Mouse (Mus musculus) kidney, adult 2 months (tissue): ENCODE measurements around the gene Acaa1a. TPM values are rescaled to one million over a fixed set of nuclear protein-coding genes. Genes with fewer than 3 reads are reported as not detected.

ENCODE experiments used
- DNase-seq: peaks from one replicate; pipeline ENCODE4 v3.0.0; 2021
- H3K27ac ChIP-seq: fragments of 200-500 bp; 2 replicates; pipeline ENCODE4 v1.5.1; 2012; ENCODE audit warnings: low read depth, low read length, control low read depth, inconsistent platforms; ENCODE audit not compliant: insufficient read depth
- H3K27me3 ChIP-seq: fragments of 200-500 bp; replicated peaks from 2 replicates; pipeline ENCODE4 v1.6.1; 2012; ENCODE audit warnings: mild to moderate bottlenecking, moderate library complexity, low read length, inconsistent platforms; ENCODE audit not compliant: control insufficient read depth, insufficient read depth
- H3K36me3 ChIP-seq: fragments of 200-500 bp; 2 replicates; pipeline ENCODE4 v1.6.1; 2012; ENCODE audit warnings: mild to moderate bottlenecking, moderate library complexity, low read length, inconsistent platforms; ENCODE audit not compliant: control insufficient read depth, insufficient read depth
- H3K4me1 ChIP-seq: fragments of 200-500 bp; 2 replicates; pipeline ENCODE4 v1.6.1; 2011; ENCODE audit warnings: low read length; ENCODE audit not compliant: control insufficient read depth, insufficient read depth
- H3K4me3 ChIP-seq: fragments of 200-500 bp; 2 replicates; pipeline ENCODE4 v1.5.1; 2011; ENCODE audit warnings: mild to moderate bottlenecking, low read depth, low read length, control low read depth; ENCODE audit not compliant: insufficient read depth
- CTCF ChIP-seq: fragments of 200-500 bp; conservative IDR thresholded peaks from 2 replicates; pipeline ENCODE4 v1.5.1; 2011; ENCODE audit warnings: low read depth, mild to moderate bottlenecking, control low read depth, low read length, moderate library complexity, mixed read lengths; ENCODE audit not compliant: insufficient read depth, insufficient read length
- POLR2A ChIP-seq: fragments of 200-500 bp; IDR thresholded peaks from one replicate; pipeline ENCODE4 v1.6.1; 2011; ENCODE audit warnings: low read depth, low read length, control low read depth
- WGBS: fragments of 180-500 bp; shearing (Covaris S2); methylation state at CpG from one replicate; pipeline ENCODE4 v1.1.7; 2018; 5-methylcytosine and 5-hydroxymethylcytosine counted together
- polyA plus RNA-seq: library from polyadenylated mRNA; depleted of rRNA; stranded (reverse); fragments of >200 nt; gene quantifications from 2 replicates; pipeline ENCODE4 v1.2.3, GENCODE M21; 2012

The Acaa1a gene
- polyA plus RNA-seq, 1 experiment: 229 TPM

GRCm38 (mm10) chr9:119328488-119328887 is 11.0 kb upstream of the Acaa1a start:
- no peak overlapping the region for H3K27ac ChIP-seq
- 69% methylated on average over 3 of the region's 3 CpGs for WGBS
- no peak for DNase-seq
- TF ChIP-seq POLR2A (no peak), CTCF (no peak)
- no peak overlapping the region for H3K4me3 ChIP-seq
- no peaks in the 10 kb centered on the region for H3K27me3 ChIP-seq
- 0 out of 2 replicates have a peak, but pooled peaks cover 2% of the 10 kb centered on the region for H3K4me1 ChIP-seq
- H3K36me3 ChIP-seq: no peaks in the 10 kb centered on the region

- WGBS: 83% methylated on average over 15 of the region's 15 CpGs
- no peak overlapping the region for H3K4me3 ChIP-seq
- DNase-seq: no peak
These were observed 9.1 kb upstream of the Acaa1a start for GRCm38 (mm10) chr9:119330186-119330963.

GRCm38 (mm10) chr9:119334324-119334723 is 5.2 kb upstream of the Acaa1a start:
- Histone ChIP-seq H3K4me1 (peaks cover 7% of the 10 kb centered on the region), H3K4me3 (no peak overlapping the region), H3K27ac (peak overlapping the region; percentile 64; the same call in 1 of the 2 replicates), H3K27me3 (no peaks in the 10 kb centered on the region), H3K36me3 (no peaks in the 10 kb centered on the region)
- TF ChIP-seq POLR2A (no peak), CTCF (no peak)
- DNase-seq: peak; percentile 80
- 45% methylated on average over 10 of the region's 10 CpGs for WGBS

More at GRCm38 (mm10) chr9:119330186-119330963, 9.1 kb upstream of the Acaa1a start:
- H3K4me1 ChIP-seq: peaks cover 6% of the 10 kb centered on the region; the same call in 1 of the 2 replicates
- TF ChIP-seq CTCF (no peak), POLR2A (no peak)
- no peaks in the 10 kb centered on the region for H3K36me3 ChIP-seq
- H3K27ac ChIP-seq: no peak overlapping the region
- H3K27me3 ChIP-seq: no peaks in the 10 kb centered on the region

GRCm38 (mm10) chr9:119334834-119335233 is 4.6 kb upstream of the Acaa1a start:
- Histone ChIP-seq H3K27ac (peak overlapping the region; percentile 64; the same call in 1 of the 2 replicates), H3K27me3 (no peaks in the 10 kb centered on the region), H3K4me3 (no peak overlapping the region), H3K36me3 (no peaks in the 10 kb centered on the region), H3K4me1 (peaks cover 7% of the 10 kb centered on the region)
- TF ChIP-seq POLR2A (no peak), CTCF (no peak)
- 82% methylated on average over 2 of the region's 2 CpGs for WGBS
- no peak for DNase-seq

- peaks cover 13% of the 10 kb centered on the region for H3K4me1 ChIP-seq
- no peak overlapping the region for H3K27ac ChIP-seq
- H3K36me3 ChIP-seq: no peaks in the 10 kb centered on the region
- DNase-seq: no peak
- H3K27me3 ChIP-seq: no peaks in the 10 kb centered on the region
- H3K4me3 ChIP-seq: no peak overlapping the region
- 89% methylated on average over 4 of the region's 4 CpGs for whole genome bisulfite sequencing
- no peak for TF ChIP-seq POLR2A
- no peak for TF ChIP-seq CTCF
These were observed 3.9 kb upstream of the Acaa1a start for GRCm38 (mm10) chr9:119335571-119335970.

GRCm38 (mm10) chr9:119337842-119338241 is 1.6 kb upstream of the Acaa1a start:
- Histone ChIP-seq H3K36me3 (no peaks in the 10 kb centered on the region), H3K4me3 (no peak overlapping the region), H3K27ac (no peak overlapping the region), H3K4me1 (peaks cover 21% of the 10 kb centered on the region), H3K27me3 (no peaks in the 10 kb centered on the region)
- DNase-seq: peak; percentile 52
- 42% methylated on average over 14 of the region's 14 CpGs for WGBS
- no peak for TF ChIP-seq POLR2A
- no peak for TF ChIP-seq CTCF

- no peak overlapping the region for H3K27ac ChIP-seq
- no peak for DNase-seq
- no peak overlapping the region for H3K4me3 ChIP-seq
- H3K36me3 ChIP-seq: no peaks in the 10 kb centered on the region
- H3K27me3 ChIP-seq: no peaks in the 10 kb centered on the region
- H3K4me1 ChIP-seq: peaks cover 22% of the 10 kb centered on the region
- WGBS: 81% methylated on average over 3 of the region's 3 CpGs
- TF ChIP-seq POLR2A (no peak), CTCF (no peak)
These were observed 1.1 kb upstream of the Acaa1a start for GRCm38 (mm10) chr9:119338350-119338749.
